Mouse (Mus musculus) left cerebral cortex, adult 18-20 months (tissue): ENCODE data around the gene Glcci1. TPM values are rescaled to one million over a fixed set of nuclear protein-coding genes. Genes with fewer than 3 reads are reported as not detected.
A peak's percentile ranks its signal among the peaks of the same experiment; 100 is the strongest.

Experiments used
- DNase-seq, 2 experiments: peaks; one replicate each; pipeline ENCODE4 v3.0.0; 2021 to 2022; ENCODE audit warnings: low spot score in 2 of 2, mixed read lengths in 1 of 2
- total RNA-seq, 2 experiments: library from RNA; stranded (reverse); gene quantifications; 2 replicates each; pipeline ENCODE4 v1.2.3; 2021

Gene Glcci1
- total RNA-seq, 2 experiments from 2014 or later: 175 to 183 TPM

DNA sequence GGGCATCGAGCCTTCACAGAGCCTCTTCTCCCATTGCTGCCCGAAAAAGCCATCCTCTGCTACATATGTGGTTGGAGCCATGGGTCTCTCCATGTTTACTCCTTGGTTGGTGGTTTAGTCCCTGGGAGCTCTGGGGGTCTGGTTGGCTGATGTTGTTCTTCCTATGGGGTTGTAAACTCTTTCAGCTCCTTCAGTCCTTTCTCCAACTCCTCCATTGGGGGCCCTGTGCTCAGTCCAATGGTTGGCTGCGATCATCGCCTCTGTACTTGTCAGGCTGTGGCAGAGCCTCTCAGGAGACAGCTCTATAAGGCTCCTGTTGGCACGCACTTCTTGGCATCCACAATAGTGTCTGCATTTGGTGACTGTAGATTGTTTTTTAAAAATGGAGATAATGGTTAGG lies 35.4 kb downstream of the Glcci1 start:
- DNase-seq: no peak

DNA sequence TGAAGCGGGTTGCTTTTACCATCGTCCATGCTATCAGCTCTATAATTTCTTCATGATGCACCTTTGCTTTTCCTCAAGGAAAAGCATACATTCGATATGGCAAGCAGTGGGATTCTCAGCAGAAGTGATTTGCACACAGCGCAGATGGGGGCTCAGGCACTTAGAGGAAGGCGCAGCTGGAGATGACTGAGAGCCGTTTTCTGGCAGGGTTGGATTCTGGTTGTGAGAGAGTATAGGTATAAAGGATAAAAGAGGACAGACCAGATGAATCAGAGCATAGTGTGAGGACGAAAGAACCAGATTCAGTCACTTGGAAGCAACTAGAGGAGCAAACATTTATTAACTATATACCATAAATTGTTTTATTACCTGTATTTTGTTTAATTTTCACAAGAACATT lies 36.4 kb downstream of the Glcci1 start:
- DNase-seq: no peak

DNA sequence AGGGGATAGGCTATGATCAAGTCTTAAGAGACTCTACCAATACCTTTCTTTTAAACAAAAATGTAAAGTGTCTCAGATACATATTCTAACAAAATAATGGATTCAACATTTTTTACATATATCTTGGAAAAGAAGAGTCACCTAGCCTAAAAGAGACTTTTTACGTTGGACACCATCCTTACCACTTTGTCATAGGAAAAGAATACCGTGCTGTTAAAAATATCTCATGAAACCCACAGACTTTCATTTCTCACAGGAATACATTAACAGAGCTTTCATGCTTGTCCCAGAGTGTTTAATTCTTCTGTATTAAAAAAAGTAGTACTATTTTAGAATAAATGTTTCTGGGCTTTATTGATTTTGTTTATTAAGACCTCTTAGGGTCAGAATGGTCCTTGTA lies 41.8 kb downstream of the Glcci1 start:
- no peak for DNase-seq

DNA sequence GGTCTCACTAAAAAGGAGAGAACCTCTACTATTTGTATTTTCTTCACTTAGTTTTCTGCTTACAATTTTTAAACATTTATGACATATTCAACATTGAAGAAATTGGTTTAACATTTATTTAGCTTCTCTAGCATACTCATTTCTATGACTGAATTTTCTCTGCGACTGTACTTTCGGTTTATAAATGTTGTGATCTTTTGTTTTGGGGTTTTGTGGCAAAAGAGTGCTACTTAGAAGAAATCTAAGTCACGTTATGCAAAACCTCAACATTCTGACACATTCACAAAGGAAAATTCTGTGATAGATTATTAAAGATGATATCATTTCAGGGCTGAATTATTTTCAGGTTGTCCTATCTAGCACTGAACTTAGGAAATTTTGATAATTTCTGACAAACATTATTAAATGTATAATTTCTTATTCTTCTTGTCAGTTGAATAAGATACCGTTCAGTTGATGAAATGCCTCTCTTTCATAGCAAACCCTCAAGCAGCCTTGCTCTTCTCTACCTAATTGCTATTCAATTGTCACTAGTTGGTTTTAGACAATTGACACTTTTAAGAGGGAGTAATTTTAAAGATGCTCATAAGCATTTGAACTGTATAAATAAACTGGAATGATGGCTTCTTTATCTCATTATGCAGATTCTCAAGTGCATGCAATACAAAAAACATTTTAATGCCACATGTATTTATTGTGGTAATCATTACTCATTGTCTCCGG lies 47.6 kb downstream of the Glcci1 start:
- no peak for DNase-seq

DNA sequence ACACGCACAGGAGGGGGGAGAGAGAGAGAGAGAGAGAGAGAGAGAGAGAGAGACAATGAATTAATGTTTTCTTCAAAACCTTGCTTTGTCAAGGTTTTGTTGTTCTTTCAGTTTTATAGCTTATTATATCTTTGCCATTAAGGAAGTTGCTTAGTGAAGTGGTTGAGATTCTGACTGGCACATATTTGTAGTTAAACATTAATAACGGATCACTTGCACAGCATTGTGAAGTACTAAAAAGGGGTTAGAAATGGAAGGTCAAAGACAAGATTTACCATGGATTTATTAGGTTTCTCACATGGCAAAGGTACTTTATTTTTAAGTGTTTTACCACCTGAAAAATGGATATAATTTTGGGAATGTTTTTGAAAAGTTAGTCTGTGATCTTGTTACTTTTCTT lies 51.3 kb downstream of the Glcci1 start:
- no peak for DNase-seq

DNA sequence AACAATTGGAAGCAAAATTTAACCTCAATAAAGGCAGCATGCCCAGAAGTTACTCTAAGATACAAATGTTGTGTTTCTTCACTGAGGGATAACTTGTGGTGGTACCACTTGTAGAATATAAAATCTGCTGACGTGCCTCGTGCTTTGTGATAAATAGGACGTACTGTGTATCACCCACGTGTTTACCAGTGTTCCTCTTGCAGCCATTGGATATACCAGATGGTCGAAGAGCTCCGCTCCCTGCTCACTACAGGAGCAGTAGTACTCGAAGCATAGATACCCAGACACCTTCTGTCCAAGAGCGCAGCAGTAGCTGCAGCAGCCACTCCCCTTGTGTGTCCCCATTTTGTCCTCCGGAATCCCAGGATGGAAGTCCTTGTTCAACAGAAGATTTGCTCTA lies 73.0 kb downstream of the Glcci1 start:
- DNase-seq: no peak

DNA sequence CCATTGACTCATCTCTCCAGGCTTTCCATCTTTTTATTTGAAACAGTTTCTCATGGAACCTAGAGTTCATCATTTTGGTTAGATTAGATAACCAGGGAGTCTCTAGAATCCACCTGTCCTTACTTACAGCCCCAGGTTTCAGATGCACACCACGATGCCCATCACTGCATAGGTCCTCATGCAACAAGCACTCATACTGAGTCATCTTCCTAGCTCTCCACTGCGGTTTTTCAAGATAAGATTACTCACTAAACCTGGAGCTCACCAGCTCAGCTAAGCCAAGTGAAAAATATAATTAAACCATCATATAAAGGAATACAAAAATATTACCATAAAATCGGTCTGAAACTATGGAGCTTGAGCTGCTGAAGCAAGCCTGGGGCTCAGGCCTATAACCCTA lies 74.5 kb downstream of the Glcci1 start:
- no peak for DNase-seq

DNA sequence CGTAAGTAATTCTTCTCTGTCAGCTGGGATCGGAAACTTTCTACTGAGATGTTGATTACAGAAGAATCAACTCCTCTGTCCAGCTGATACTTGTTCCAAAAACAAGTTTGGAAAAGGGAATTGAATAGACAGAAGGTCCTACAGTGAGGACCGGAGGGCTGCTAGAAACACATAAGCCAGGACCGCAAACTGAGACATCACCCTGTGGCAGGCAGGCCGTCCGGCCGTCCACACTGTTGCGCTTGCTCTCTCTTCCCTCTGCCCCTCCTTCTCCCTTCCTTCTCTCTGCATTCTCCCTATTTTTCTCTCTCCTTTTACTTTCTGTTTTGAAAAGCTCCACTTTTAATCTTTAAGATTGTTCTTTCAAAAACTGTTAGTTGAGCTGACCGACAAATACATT lies 82.3 kb downstream of the Glcci1 start:
- DNase-seq: no peak

DNA sequence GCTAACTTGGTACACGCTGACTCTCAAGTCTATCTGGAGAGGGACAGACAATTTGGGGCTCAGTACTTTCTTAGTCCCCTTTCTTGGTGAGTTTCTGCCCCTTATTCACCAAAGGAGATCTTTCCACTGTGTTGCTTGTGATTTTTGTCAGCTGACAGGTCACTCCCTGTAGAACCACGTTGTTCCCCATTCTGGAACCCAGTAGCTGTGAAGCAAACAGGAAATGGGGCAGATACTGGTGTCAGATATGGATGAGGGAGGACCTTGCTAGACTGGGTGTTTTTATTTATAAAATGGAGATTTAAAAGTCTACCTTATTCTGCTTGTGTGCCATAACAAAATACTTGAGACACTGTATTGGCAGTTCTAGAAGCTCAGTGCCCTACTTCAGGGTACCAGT lies 108.0 kb downstream of the Glcci1 start:
- no peak for DNase-seq

DNA sequence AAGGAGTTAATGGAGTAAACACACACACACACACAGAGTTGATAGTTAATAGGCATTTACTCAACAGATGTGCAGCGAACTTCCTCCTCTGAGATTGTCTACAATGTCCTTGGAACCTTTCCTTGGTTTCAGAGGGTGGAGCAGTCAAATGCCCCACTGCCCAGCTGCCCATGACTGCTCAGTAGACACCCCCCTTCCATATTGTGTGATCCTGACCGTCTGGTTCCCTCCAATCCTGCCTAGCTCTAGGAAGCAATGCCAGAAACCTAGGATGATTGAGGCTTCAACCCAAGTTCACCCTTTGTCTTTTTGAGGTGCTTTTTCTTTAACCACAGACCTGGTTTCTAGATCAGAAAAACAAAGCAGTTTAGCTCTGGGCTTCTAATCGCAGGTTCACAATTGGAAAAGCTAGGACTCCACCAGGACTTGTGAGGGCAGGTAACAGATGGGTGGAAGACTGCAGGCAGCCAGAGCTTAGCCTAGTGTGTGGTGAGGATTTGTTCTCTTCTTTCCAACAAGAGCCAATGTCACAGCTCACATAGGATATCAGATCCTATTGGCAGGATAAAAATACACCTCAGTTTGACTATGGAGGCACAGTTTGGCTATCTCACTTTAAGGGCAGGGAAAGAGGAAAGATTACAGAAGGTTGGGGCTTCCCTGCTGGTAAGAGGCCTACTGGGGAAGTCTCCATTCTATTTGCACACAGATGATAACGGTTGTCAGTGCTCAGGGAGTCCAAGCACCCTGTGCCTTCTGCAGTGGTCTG lies 110.4 kb downstream of the Glcci1 start:
- no peak for DNase-seq

DNA sequence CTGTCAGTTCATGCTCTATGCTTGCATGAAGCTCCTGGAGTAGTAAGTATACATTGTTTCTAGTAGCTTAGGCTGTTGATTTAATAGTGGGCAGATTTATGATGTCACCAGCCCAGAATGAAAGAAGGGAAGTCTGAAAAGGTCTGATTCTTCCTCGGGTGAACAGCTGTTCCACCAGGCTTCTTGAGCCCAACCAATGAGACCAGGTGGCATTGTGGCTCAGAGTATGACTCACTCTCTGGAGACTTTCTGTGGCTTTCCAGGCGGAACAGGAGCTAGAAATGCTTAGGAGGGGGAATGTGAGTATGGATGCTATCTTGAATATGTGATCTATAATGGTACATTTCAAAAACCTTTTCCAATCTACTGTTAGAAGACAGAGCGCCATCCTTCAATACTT lies 113.6 kb downstream of the Glcci1 start:
- peak in 1 of 2 experiments; percentile 25 for DNase-seq

DNA sequence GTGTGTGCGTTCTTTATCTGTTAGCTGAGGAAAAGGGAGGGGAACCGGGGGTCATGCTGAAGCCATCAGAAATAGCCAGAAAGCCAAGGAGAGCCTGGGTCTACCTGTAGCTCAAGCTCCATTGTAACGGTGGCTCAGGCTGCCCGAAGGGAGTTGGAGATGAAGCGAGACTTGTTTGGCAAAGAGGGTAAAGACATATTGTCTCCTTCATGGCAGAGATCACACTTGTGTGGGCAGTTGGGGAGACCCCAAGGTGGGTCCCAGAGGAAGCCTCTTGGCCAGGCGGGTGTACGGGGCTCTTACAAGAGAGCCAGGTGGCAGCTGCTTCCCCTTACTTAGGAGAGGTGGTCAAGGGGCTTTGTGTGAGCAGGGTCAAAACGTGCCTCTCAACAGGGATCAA lies 118.8 kb downstream of the Glcci1 start:
- no peak for DNase-seq

DNA sequence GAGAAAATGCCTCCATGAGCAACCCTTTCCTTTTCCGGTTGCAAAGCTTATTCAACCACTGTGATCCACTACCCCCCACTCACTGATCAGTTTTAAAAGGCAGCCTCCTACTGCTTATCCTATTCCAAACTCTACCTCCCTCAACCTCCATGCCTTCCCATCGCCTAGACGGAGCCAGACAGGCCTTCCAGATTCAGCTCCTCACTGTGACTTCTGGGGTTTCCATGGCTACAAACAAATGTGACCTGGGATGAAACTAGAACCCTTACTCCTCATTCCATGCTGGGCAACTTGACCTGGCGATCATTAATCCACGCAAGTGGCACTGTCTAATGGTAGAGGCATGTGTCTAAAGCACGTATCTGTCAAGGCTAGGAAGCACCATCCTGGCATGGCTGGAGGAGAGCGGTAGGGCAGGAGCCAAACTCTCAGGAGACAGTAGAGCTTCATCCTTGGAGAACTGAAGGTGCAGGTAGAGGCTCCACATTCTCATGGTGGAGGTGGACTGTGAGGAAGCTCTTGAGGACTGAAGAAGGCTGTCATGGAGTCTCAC lies 119.4 kb downstream of the Glcci1 start:
- no peak for DNase-seq

DNA sequence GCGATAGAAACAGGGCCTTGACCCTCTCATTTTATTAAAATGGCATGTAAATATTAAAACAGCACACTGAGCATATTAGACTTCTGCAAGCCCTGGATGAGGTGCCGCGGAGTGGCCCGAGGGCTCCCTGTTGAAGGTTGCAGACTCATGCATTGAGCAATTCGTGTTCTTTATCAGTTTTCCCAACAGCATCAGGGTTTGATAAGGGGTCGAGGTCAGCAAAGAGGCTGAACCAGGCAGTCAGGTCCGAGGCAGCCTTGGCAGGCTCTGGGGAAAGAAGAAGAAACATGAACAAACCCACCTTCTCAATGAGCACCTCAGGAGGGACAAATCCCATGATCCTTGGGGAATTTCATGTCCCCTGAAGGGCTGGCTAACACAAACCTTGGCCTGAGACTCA lies 121.1 kb downstream of the Glcci1 start:
- DNase-seq: no peak

DNA sequence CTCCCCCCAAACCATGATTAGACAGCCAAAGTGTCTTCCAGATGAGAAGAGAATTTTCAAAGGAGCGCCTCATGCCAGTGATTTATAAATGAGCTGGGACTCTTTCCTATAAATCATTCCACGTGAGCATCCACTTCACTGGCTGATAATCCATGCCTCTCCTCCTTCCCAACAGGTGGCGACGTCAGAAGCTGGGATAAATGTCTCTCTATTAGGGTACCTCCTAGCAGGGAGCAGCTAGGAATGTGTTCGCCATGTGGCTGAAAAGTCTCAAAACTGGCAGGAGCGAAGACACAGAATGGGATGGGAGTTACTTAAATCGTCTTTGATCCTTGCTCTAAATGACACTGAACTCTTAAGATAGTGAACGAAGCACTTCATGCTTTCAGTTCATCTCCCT lies 122.0 kb downstream of the Glcci1 start:
- DNase-seq: no peak

DNA sequence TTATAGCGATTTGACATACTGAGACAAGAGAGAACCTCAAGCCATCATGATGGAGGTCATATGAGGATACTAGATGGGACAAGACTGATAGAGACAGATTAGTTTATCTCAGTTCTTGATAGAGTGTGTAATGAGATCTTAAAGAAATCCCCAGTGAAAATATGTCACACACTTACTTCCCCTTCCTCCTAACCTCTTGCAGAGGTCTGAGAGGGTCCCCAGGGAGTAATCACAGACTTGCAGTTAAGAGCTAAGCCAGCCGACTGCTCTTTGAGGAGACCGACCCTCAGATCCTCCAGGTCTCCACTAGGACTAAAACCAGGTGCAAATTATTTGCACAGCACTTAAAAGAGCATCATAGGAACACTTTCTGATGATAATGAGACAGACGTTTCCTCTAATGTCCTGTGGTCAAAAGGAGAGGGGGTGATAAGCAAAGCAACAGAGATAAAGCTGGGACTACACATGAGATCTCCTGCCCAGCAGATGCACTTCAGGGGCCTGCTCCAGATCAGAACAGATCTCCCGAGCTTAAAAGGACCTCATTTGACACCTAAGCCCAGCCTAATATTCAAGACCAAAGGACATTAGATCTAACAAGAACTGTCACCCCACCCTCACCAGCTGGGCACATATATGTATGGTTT lies 122.7 kb downstream of the Glcci1 start:
- no peak for DNase-seq

DNA sequence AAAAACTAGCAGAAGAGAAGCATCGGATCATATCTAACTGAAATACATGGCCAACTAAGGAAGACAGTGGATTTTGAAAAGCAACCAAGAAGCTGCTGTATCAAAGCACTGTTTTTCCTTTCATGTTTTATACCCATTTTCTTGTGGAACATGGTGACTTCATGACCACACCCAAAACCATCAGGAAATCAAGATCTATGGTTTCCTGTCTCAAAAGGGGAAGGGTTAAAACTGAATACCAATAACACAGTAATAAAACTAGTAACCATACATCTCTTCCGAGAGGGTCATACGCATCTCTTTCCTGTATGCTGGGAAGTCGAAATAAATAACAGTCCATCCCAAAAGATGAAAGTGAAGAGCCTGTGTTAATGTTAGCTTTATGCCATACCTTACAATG lies 123.3 kb downstream of the Glcci1 start:
- no peak for DNase-seq

DNA sequence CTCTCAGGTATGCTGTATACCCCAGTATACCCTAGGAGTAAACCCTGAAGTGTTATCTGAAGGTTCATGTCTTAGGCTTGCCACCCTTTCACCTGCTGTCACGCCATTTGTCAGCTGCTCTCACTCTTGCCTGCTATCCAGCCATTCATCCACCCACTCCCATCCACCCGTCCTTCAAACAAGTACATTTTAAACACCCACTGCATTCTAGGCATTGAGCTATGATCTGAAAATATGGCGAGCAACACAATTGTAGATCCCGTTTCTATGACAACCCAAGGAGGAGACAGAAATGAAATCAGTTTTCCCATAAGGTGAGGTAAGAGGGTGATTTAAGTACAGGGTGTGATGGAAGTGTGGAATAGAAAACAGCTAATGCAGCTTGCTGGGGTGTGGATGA lies 128.7 kb downstream of the Glcci1 start:
- peak in 1 of 2 experiments; percentile 44 for DNase-seq

DNA sequence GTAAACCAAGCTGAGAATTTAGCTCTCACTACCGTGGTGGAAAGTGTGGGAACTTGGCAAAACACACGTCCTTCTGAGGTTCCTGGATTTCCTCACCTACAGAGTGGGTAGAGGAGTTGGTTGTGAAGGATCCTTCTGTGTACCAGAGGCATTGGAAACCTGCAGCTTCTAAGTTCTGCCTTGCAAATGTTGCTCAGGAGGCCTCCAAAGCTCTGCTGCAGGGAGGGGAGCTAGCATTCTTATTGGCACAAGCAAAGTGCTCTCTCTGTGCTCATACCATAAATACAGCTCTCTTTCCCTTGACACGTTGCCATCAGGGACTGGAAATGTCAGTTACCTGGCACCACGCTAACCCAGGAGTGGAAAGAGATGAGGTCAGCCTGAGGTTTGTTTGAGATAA lies 129.5 kb downstream of the Glcci1 start:
- peak; percentile 33 to 54 for DNase-seq

DNA sequence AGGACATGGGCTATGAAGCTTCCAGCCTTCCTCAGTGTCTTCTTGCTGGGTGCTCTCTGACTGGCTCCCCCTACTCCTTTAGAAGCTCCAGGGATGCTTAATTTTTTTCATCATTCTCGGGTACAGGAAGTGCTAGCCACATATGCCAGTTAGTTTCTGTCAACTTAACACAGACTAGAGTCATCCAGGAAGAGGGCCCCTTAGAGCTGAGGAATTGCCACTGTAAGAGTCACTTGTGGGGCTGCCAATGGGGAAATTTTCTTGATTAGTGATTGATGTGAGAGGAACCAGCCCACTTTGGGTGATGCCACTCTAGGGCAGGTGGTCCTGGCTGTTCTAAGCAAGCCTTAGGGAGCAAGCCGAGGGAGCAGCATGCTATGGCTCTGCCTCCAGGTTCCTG lies 130.1 kb downstream of the Glcci1 start:
- DNase-seq: no peak

DNA sequence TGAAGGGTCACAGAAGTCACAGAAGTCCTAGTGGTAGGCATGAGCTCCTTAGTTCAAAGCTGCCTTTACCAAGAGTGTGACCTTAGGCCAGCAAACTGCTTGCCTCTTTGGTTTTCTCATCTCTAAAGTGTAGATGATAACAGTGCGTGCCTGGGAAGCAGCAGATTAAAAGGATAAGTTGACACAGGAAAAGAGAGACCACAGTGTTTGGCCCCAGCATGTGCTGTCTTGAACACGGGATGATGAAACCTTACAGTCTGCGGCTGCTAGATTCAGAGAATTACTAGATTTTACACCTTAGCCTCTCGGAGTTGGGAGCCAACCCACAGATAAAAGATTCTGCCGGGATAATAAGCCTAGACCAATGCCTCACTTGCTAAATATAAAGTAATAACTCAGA lies 131.5 kb downstream of the Glcci1 start:
- DNase-seq: no peak

DNA sequence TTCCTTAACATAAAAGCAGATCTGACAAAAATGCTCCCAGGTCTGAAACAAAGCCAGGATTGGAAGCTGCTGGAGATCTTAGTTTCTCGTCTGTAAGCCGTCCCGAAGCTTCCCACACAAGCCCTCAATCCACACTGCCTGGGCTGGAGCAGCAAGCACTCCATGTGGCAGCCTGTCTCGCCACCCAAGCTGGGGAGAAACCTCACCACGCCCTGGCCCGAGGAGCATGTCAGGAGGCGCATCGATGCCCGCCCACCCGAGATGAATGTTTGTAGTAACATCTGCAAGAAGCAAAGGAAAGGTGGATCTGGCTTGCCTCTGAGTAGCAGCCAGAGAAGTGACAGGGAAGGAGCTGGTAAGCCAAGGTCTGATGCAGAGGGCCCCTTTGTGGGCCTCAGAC lies 135.3 kb downstream of the Glcci1 start:
- peak; percentile 54 to 70 for DNase-seq
